Mouse (Mus musculus) neural tube, embryonic 14.5 days (tissue): ENCODE data around the gene Fgfr2. TPM values are rescaled to one million over a fixed set of nuclear protein-coding genes. Genes with fewer than 3 reads are reported as not detected.

Source experiments
- ATAC-seq: fragments of 200-750 bp; cut with Nextera tagmentation; 2 replicates; pipeline ENCODE4 v1.8.0; 2017; ENCODE audit warnings: low read depth, mild to moderate bottlenecking, moderate TSS enrichment, moderate library complexity
- H3K27ac ChIP-seq: fragments of 300-500 bp; sonication (generic); 2 replicates; pipeline ENCODE4 v1.5.1; 2014; ENCODE audit warnings: low read depth, mild to moderate bottlenecking, control low read depth, low read length, moderate library complexity, mixed read lengths
- H3K27me3 ChIP-seq: fragments of 300-500 bp; sonication (generic); 2 replicates; pipeline ENCODE4 v1.6.1; 2014; ENCODE audit warnings: low read length; ENCODE audit not compliant: control insufficient read depth, insufficient read depth
- H3K36me3 ChIP-seq: fragments of 300-500 bp; sonication (generic); 2 replicates; pipeline ENCODE4 v1.6.1; 2014; ENCODE audit warnings: low read length, mixed read lengths; ENCODE audit not compliant: control insufficient read depth, insufficient read depth
- H3K4me1 ChIP-seq: fragments of 300-500 bp; sonication (generic); 2 replicates; pipeline ENCODE4 v1.6.1; 2014; ENCODE audit warnings: low read length; ENCODE audit not compliant: control insufficient read depth, insufficient read depth
- H3K4me2 ChIP-seq: fragments of 300-500 bp; sonication (generic); 2 replicates; pipeline ENCODE4 v1.6.1; 2014; ENCODE audit warnings: mild to moderate bottlenecking, low read depth, low read length, control low read depth
- H3K4me3 ChIP-seq: fragments of 300-500 bp; sonication (generic); 2 replicates; pipeline ENCODE4 v1.5.1; 2014; ENCODE audit warnings: low read depth, low read length, control low read depth, mixed read lengths
- H3K9ac ChIP-seq: fragments of 300-500 bp; sonication (generic); replicated peaks from 2 replicates; pipeline ENCODE4 v1.6.1; 2014; ENCODE audit warnings: low read depth, mild to moderate bottlenecking, control low read depth, low read length, mixed read lengths
- H3K9me3 ChIP-seq: fragments of 300-500 bp; sonication (generic); 2 replicates; pipeline ENCODE4 v1.6.1; 2016; ENCODE audit warnings: low read length; ENCODE audit not compliant: control insufficient read depth
- WGBS: fragments of 180-500 bp; shearing (Covaris S2); extraction: QIAGEN DNeasy Blood & Tissue Kit; methylation state at CpG from one replicate; pipeline ENCODE4 v1.1.7; 2014; 5-methylcytosine and 5-hydroxymethylcytosine counted together
- polyA plus RNA-seq: library from polyadenylated mRNA; unstranded; fragments of >200 nt; fragmentation: Nextera tagmentation; extraction: Ambion mirVana; gene quantifications from 2 replicates; pipeline ENCODE4 v1.2.1, GENCODE M21; 2014

Gene Fgfr2
- polyA plus RNA-seq, 1 experiment from 2014 or later: 28.1 TPM

- no peak overlapping the region for H3K27ac ChIP-seq
Measured at GRCm38 (mm10) chr7:132803962-132804361, 319.2 kb downstream of the Fgfr2 start.

DNA sequence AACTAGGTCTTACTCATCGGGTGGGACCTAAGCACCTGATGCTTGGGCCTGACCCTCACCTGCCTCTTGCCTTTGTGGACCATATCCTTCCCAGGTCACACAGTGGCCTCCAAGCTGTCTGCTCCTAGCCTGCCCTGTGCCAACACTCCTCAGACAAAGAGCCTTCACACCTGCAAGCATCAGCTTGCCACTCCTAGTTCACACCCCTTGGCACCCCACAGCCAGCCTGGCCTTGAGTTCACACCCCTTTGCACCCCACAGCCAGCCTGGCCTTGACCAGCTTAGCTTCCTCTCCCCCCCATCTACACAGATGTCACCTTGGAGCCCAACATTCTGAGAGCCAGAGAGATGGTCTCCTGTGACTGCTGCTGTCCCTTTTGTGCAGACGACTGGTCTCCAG lies 319.8 kb downstream of the Fgfr2 start:
- WGBS: 90% methylated on average over 2 of the region's 2 CpGs
- Histone ChIP-seq H3K4me1 (peaks cover 6% of the 10 kb centered on the region; the same call in 1 of the 2 replicates), H3K27me3 (no peaks in the 10 kb centered on the region), H3K27ac (no peak overlapping the region), H3K4me3 (no peak overlapping the region), H3K9me3 (no peaks in the 10 kb centered on the region), H3K9ac (no peak overlapping the region), H3K36me3 (no peaks in the 10 kb centered on the region), H3K4me2 (no peak overlapping the region)
- ATAC-seq: no peak

More at GRCm38 (mm10) chr7:132803962-132804361, 319.2 kb downstream of the Fgfr2 start:
- no peaks in the 10 kb centered on the region for H3K9me3 ChIP-seq
- ATAC-seq: no peak
- H3K27me3 ChIP-seq: no peaks in the 10 kb centered on the region
- no peak overlapping the region for H3K4me2 ChIP-seq
- H3K36me3 ChIP-seq: no peaks in the 10 kb centered on the region
- H3K4me3 ChIP-seq: no peak overlapping the region
- WGBS: 69% methylated on average over 3 of the region's 3 CpGs
- peaks cover 9% of the 10 kb centered on the region; the same call in 1 of the 2 replicates for H3K4me1 ChIP-seq
- H3K9ac ChIP-seq: no peak overlapping the region

GRCm38 (mm10) chr7:132802691-132803090 lies 320.5 kb downstream of the Fgfr2 start:
- H3K4me1 ChIP-seq: peaks cover 6% of the 10 kb centered on the region; the same call in 1 of the 2 replicates
- H3K4me2 ChIP-seq: no peak overlapping the region
- H3K9me3 ChIP-seq: no peaks in the 10 kb centered on the region
- H3K9ac ChIP-seq: no peak overlapping the region
- no peak overlapping the region for H3K4me3 ChIP-seq
- H3K27ac ChIP-seq: no peak overlapping the region
- WGBS: 76% methylated on average over 11 of the region's 11 CpGs
- ATAC-seq: no peak
- H3K36me3 ChIP-seq: no peaks in the 10 kb centered on the region
- no peaks in the 10 kb centered on the region for H3K27me3 ChIP-seq

DNA sequence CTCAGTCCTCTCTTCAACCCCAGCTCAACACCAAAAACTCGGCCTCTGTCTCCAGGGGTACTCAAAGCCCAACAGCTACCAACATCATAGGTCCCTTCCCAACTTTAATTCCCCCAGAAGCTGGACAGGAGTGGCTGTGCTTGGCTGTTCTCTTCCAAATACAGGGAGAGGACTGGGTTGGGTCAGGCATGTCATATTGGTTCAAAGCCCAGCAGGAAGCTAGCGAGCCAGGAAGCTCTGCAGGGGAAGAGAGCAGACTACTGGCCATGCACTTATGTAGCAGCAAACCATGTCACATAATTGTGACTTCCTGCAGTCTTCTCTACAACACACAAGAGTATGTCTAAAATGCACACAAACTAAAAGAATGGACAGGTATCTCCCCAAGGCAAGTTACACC lies 321.1 kb downstream of the Fgfr2 start:
- Histone ChIP-seq H3K9ac (no peak overlapping the region), H3K4me3 (no peak overlapping the region), H3K4me2 (no peak overlapping the region), H3K4me1 (peaks cover 4% of the 10 kb centered on the region; the same call in 1 of the 2 replicates), H3K9me3 (no peaks in the 10 kb centered on the region), H3K27ac (no peak overlapping the region), H3K27me3 (no peaks in the 10 kb centered on the region), H3K36me3 (no peaks in the 10 kb centered on the region)
- WGBS: 82% methylated on average over 2 of the region's 2 CpGs
- no peak for ATAC-seq

- H3K9me3 ChIP-seq: no peaks in the 10 kb centered on the region
- H3K9ac ChIP-seq: no peak overlapping the region
- H3K4me1 ChIP-seq: no peaks in the 10 kb centered on the region
- no peak overlapping the region for H3K27ac ChIP-seq
- no peaks in the 10 kb centered on the region for H3K27me3 ChIP-seq
- WGBS: 97% methylated on average over 5 of the region's 5 CpGs
- no peak overlapping the region for H3K4me2 ChIP-seq
- no peaks in the 10 kb centered on the region for H3K36me3 ChIP-seq
- no peak for ATAC-seq
- no peak overlapping the region for H3K4me3 ChIP-seq
Measured at GRCm38 (mm10) chr7:132801509-132801908, 321.6 kb downstream of the Fgfr2 start.

DNA sequence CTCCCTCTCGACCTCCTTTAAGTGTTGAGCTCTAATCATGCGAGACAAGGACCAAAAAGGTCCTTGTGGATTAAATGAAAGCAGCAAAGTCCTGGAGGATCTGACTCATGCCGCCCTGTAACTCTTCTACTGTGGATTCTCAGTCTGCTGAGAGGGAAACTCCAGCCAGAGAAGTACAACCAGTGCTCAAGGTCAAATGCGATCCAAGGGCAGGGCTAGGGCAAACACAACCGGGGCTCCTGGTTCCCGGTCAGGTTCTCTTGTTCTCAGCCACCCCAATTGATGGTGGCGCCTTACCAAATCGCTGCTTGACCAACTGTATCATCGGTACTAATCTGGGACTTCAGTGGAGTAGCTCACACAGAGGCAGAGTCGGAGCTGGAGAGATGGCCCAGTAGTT lies 322.3 kb downstream of the Fgfr2 start:
- Histone ChIP-seq H3K36me3 (no peaks in the 10 kb centered on the region), H3K9ac (no peak overlapping the region), H3K27me3 (no peaks in the 10 kb centered on the region), H3K4me3 (no peak overlapping the region), H3K27ac (no peak overlapping the region), H3K4me2 (no peak overlapping the region), H3K4me1 (no peaks in the 10 kb centered on the region), H3K9me3 (no peaks in the 10 kb centered on the region)
- 90% methylated on average over 10 of the region's 10 CpGs for WGBS
- no peak for ATAC-seq

- Histone ChIP-seq H3K27ac (no peak overlapping the region), H3K27me3 (no peaks in the 10 kb centered on the region), H3K4me1 (no peaks in the 10 kb centered on the region), H3K4me2 (no peak overlapping the region), H3K9me3 (no peaks in the 10 kb centered on the region), H3K9ac (no peak overlapping the region), H3K36me3 (no peaks in the 10 kb centered on the region), H3K4me3 (no peak overlapping the region)
- WGBS: 90% methylated on average over 5 of the region's 5 CpGs
- ATAC-seq: no peak
Measured at GRCm38 (mm10) chr7:132799119-132800016, 323.8 kb downstream of the Fgfr2 start.

- no peak overlapping the region for H3K27ac ChIP-seq
- H3K36me3 ChIP-seq: no peaks in the 10 kb centered on the region
- no peaks in the 10 kb centered on the region for H3K9me3 ChIP-seq
- H3K4me3 ChIP-seq: no peak overlapping the region
- no peak overlapping the region for H3K9ac ChIP-seq
- no peak for ATAC-seq
- no peaks in the 10 kb centered on the region for H3K4me1 ChIP-seq
- WGBS: 96% methylated on average over 5 of the region's 5 CpGs
- no peak overlapping the region for H3K4me2 ChIP-seq
- H3K27me3 ChIP-seq: no peaks in the 10 kb centered on the region
Measured at GRCm38 (mm10) chr7:132795141-132795540, 328.0 kb downstream of the Fgfr2 start.

- Histone ChIP-seq H3K4me1 (no peaks in the 10 kb centered on the region), H3K27me3 (no peaks in the 10 kb centered on the region), H3K36me3 (no peaks in the 10 kb centered on the region), H3K9ac (no peak overlapping the region), H3K4me3 (no peak overlapping the region), H3K27ac (no peak overlapping the region), H3K4me2 (no peak overlapping the region), H3K9me3 (no peaks in the 10 kb centered on the region)
- no peak for ATAC-seq
- WGBS: 51% methylated on average over 6 of the region's 6 CpGs
Measured at GRCm38 (mm10) chr7:132793467-132793866, 329.7 kb downstream of the Fgfr2 start.
